Mouse (Mus musculus) kidney, postnatal 36 days (tissue): ENCODE measurements at regions not wholly inside any gene's neighbourhood (a gene's known extent, or its start where the extent isn't known, plus 50 kb on each side); places are given as distances from the start of the nearest gene placed in this dataset.
A peak's percentile ranks its signal among the peaks of the same experiment; 100 is the strongest.

Experiments
- DNase-seq, 2 experiments: peaks; one replicate each; pipeline ENCODE4 v3.0.0; 2021 to 2022; ENCODE audit warnings: mixed read lengths in 2 of 2

- DNase-seq, result no peak
Measured at GRCm38 (mm10) chr1:42475629-42476028, 219.9 kb upstream of the Pou3f3 start.

DNA sequence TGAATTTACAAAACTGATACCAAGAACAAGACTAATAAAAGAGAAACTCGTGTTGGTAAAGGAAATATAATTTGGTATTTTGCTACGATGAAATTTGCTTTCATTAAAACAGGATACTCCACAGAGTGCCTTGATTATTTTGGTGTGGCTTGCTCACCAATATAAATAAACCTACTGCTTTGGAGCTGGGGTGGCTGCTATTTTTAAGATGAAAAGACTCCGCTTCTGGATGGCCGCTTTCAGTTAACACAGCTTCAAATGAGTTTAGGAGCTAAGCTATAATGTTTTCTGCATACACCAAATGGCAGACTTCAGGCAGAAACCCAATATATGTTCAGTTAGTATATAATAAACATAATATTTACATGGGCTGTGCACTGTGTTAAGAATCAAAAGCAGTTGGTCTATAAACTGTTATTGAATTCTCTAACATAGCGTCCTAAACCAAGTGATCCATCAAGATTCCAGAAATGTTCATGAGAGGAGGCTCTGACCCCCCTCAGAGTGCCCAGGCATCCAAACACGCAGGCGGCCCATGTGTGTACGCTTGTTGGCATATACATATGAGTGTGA lies 215.1 kb upstream of the Pou3f3 start:
- DNase-seq, result no peak

DNA sequence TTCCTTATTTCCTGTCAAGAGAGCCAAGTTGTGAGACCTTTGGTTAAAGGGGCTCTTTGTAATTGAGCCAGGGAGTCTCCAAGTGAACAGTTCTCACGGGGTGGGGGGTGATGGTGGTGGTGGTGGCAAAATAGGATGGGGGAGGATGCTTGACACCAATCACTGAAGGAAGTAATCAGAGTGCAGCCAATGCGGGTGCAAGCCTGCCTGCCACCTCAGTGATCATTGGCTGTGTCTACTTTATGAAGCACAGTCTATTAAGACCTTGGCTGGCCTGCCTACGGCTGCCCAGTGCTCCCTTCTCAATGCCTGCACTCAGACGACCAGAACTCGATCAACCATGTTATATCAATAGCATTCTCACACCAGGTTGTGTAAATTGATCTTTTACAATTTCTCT lies 206.0 kb upstream of the Pou3f3 start:
- DNase-seq, result no peak

GRCm38 (mm10) chr1:42490856-42491643 lies 204.5 kb upstream of the Pou3f3 start:
- peak; percentile 42 to 51 for DNase-seq

DNA sequence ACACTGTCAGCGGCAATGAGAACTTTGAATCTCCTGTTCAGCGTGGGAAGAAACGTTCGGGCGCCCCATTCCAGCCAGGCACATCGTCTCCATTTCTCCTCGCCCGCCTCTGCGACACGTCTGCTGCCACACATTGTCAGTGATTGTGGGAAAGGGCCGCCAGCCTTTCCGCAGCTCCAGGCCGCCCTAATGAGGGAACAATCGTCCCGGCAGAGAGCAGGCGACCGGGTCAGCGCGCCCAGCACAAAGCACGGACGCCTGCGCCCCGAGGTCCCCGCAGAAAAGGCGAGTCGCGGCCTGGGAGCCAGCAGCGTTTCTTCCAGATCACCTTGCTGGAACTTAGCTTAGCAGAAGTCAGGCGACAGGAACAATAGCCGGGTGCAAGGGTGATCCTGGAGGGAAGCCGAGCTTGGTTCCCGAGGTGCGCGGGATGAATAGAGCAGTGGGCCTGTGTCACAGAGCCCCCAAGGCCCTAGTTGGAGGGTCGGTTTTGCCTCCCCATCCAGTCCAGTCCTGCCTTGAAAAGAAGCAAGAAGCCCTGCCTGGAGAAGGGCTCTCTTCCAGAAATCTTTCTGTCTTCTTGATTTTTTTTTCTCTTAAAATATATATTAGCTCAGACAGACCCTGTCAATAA lies 203.8 kb upstream of the Pou3f3 start:
- peak in 1 of 2 experiments; percentile 43 for DNase-seq

DNA sequence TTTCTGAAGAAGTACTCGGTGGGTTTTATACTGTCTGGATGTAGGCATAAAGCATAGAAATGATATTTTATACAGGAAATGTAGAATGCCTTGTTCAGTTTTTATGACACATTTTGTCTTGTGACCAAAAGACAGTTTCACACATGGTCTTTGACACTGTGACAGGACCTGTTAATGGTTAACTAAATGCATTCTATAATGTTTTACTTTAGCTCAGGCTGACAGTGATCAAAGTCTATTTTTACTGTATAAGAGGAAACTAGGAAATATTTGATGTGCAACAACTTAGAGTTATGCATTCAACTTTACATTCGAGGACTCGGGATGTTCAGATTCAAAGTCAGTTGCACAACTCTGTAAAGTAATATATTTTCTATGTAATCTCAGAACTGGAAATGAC lies 199.5 kb upstream of the Pou3f3 start:
- no peak for DNase-seq

DNA sequence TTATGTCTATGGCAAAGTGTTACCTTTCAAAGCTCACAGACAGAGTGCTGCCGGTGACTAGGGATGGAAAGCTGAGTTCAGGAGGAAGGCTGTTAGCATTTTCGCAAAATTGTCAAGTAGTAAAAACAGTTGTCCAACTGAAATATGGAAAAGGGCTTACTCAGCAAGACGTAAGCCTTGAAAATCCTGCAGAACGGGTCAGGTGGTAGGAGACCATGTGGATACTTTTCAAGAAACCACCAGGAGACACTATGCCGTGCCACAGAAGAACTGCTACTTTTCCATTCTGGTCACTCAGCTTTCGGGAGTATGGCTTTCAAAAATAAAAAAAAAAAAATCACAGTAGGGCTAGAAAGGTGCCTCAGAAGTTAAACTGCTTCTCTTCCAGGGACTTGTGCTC lies 199.1 kb upstream of the Pou3f3 start:
- DNase-seq, result no peak

GRCm38 (mm10) chr1:42498901-42499300 lies 196.7 kb upstream of the Pou3f3 start:
- peak; percentile 76 for DNase-seq

- DNase-seq, result no peak
Measured at GRCm38 (mm10) chr1:42504491-42504890, 191.1 kb upstream of the Pou3f3 start.

- no peak for DNase-seq
Measured at GRCm38 (mm10) chr1:42505048-42505729, 190.4 kb upstream of the Pou3f3 start.

- no peak for DNase-seq
Measured at GRCm38 (mm10) chr1:42514417-42514816, 181.2 kb upstream of the Pou3f3 start.

GRCm38 (mm10) chr1:42524401-42524800 lies 171.2 kb upstream of the Pou3f3 start:
- peak in 1 of 2 experiments; percentile 8 for DNase-seq

DNA sequence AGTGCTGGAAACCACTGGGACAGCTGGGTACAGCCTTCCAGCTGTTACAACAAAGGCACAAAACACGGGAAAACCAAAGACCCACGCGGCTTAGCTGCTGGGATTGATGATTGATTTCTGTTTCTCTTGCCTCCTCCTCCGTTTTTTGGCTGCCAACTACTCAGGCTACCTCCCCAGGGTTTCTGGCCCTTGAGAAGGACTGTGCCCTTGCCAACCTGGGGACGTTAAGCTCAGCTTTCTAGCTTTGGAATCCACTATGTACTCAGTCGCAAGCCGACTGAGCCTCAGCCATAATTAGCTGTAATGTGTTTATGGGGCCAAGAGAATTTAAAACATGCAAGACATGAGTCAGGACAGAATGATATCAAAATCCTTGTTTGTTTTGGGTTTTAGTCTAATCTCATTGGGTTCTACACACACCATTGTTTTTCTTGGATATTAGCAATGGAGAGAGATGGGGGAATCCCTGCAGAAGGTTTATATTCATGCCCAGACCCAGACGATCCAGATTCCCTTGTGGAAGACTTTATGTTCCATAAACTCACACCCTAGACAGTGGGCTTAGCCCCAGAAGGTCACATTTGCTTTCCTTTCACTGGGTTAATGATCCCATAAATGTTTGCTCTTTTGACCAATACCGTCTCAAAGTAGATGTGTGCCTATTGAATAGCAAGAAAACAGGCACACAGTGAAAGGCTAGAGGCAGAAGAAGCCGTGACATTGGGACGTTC lies 167.7 kb upstream of the Pou3f3 start:
- peak; percentile 16 to 22 for DNase-seq

GRCm38 (mm10) chr1:42532908-42533307 lies 162.7 kb upstream of the Pou3f3 start:
- peak in 1 of 2 experiments; percentile 20 for DNase-seq

GRCm38 (mm10) chr1:42539066-42539539 lies 156.5 kb upstream of the Pou3f3 start:
- no peak for DNase-seq

- DNase-seq, result peak; percentile 9 to 10
Measured at GRCm38 (mm10) chr1:42539541-42540520, 155.7 kb upstream of the Pou3f3 start.

DNA sequence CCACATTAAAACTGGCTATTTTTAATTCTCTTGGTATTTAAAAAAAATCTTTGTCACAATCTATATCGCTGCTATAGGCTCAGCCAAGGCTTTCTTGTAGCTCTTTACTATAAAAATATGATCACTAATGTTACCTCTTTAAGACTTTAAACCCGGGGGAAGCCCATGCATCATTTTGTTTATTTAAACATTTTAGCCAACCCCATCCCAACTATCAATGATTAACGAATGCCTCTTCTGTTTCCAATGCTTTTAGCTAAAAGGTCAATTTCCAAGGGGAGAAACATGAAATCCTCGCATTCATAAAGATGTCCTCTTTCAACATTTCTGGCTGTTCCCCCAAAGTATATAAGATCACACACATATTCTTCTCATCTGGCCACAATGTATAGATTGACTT lies 153.6 kb upstream of the Pou3f3 start:
- no peak for DNase-seq

DNA sequence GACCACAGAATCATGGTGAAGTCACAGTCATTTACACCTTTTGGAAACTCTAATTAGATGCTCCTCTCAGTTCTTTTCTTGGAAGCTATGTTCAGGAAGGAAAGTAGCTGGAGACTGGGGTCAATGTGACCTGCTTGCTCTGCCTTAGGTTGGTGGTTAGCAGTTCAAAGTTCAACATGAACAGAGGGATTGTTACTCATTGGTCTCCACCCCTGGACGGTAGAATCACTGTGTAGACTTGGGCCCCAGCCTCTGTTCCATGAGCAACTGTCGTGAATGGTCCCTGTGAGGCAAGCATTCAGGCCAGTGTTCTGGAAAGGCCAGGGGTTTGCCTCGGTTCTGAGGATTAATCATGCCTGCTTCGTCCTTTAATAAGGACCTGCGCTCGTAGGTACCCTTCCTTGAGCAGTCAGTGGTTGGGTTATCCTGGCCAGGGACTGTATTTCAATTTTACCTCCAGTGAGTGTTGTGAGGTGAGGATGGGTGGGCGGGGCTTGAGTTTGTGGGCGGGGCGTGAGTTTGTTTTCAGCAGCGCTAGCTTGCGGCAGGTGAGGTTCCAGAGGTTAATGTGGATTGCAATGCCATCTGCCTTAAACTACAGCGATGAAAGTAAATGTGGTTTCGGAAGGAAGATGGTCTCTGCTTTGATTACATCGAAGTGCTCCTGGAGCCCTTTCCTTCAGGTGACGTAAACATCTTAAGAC lies 152.6 kb upstream of the Pou3f3 start:
- peak; percentile 15 to 23 for DNase-seq

DNA sequence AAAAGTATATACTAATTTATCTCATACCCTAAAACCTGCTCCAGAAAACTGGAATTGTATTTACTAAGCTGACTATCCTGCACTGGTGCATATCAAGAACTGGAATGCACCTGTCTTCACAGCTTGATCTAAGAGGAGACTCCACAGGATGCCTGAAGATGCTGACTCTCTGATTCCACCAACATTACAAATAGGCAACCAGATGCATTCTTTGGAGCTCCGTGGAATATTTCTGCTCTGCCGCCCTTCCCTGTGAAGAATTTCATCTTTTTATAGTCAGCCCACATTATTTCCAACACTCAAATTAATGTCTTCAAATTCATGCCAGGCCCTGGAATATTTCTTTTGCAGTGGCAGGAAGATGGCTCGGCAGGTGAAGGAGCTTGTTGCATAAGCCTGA lies 148.7 kb upstream of the Pou3f3 start:
- DNase-seq, result no peak

GRCm38 (mm10) chr1:42557301-42557700 lies 138.3 kb upstream of the Pou3f3 start:
- no peak for DNase-seq

DNA sequence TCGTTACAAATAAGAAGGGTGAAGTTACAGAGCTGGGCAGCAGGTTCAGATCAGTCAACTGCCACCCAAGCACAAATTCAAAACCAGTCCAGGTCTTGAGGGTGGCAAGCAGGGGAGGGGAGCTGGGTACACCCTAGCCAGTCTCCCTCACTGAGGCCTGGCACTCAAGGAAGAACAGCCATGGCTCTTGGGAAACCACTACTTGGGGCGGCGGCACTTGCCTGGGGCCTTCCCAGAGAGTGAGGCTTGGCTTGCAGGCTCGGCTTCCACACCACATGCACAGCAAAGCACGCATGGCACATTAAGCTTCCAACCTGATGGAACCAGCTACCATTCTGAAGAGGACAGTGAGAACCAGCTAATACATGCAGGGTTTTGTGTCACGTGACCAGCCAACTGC lies 127.9 kb upstream of the Pou3f3 start:
- DNase-seq, result peak; percentile 25 to 27
